Mouse (Mus musculus): ENCODE data around the gene Gdf15.

DNA sequence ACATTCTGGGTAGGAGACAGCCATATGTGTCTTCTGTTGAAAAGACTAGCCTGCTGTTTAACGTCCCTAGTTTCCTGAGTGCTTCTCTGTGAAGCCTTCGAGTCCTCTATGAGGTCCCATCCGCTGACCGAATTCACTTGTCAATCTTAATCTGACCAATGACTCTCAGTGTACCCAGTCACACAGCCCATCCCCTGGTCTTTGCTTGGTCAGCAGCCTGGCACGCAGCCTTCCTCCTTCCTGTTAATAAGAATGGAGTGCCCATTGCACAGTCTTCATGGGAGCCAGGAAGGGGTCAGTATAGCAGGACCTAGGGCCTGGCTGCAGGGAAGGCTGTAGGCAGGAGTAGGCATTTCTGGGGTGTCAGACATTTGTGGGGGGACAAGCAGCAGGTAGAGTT lies 17.8 kb downstream of the Gdf15 start:
- TF ChIP-seq EP300 (IDR thresholded peaks at IDR 0.05; ENCODE audit: low read depth) (no peak), CTCF (IDR thresholded peaks at IDR 0.05; ENCODE audit: low read depth) (no peak)
